Mouse (Mus musculus) erythroblast, embryonic 14.5 days (primary cell): ENCODE measurements at regions not wholly inside any gene's neighbourhood (a gene's known extent, or its start where the extent isn't known, plus 50 kb on each side); places are given as distances from the start of the nearest gene placed in this dataset.

Experiments used
- H3K27me3 ChIP-seq: 2 replicates; pipeline ENCODE4 v1.6.1; 2012; ENCODE audit warnings: inconsistent platforms; ENCODE audit not compliant: control insufficient read depth
- H3K36me3 ChIP-seq: 2 replicates; pipeline ENCODE4 v1.6.1; 2012; ENCODE audit warnings: mild to moderate bottlenecking, inconsistent platforms; ENCODE audit not compliant: control insufficient read depth
- H3K4me1 ChIP-seq: 2 replicates; pipeline ENCODE4 v1.6.1; 2012; ENCODE audit warnings: inconsistent platforms; ENCODE audit not compliant: control insufficient read depth
- H3K4me3 ChIP-seq: replicated peaks from 2 replicates; pipeline ENCODE3; 2012; ENCODE audit warnings: moderate library complexity, mild to moderate bottlenecking, inconsistent platforms
- H3K9me3 ChIP-seq: 2 replicates; pipeline ENCODE4 v1.6.1; 2012; ENCODE audit warnings: low read length, inconsistent platforms, mixed read lengths; ENCODE audit not compliant: control insufficient read depth
- GATA1 ChIP-seq: IDR thresholded peaks from 2 replicates; pipeline ENCODE4 v1.6.1; 2012; ENCODE audit warnings: low read length, inconsistent platforms, mixed read lengths
- TAL1 ChIP-seq: IDR thresholded peaks from 3 replicates; pipeline ENCODE4 v1.6.1; 2012; ENCODE audit warnings: low read length, inconsistent platforms, mixed read lengths

GRCm38 (mm10) chr10:17080818-17081217 is 642.2 kb upstream of the Cited2 start:
- Histone ChIP-seq H3K4me1 (no peaks in the 10 kb centered on the region), H3K27me3 (no peaks in the 10 kb centered on the region), H3K9me3 (no peaks in the 10 kb centered on the region), H3K36me3 (no peaks in the 10 kb centered on the region), H3K4me3 (no peak overlapping the region)
- TF ChIP-seq TAL1, result no peak
- no peak for TF ChIP-seq GATA1

- no peak for TF ChIP-seq GATA1
- TF ChIP-seq TAL1, result no peak
- H3K27me3 ChIP-seq, result no peaks in the 10 kb centered on the region
- no peak overlapping the region for H3K4me3 ChIP-seq
- no peaks in the 10 kb centered on the region for H3K9me3 ChIP-seq
- H3K36me3 ChIP-seq, result no peaks in the 10 kb centered on the region
- H3K4me1 ChIP-seq, result no peaks in the 10 kb centered on the region
These were observed 640.1 kb upstream of the Cited2 start for GRCm38 (mm10) chr10:17082926-17083325.

- H3K9me3 ChIP-seq, result no peaks in the 10 kb centered on the region
- H3K36me3 ChIP-seq, result no peaks in the 10 kb centered on the region
- TF ChIP-seq TAL1 (no peak), GATA1 (no peak)
- H3K4me3 ChIP-seq, result no peak overlapping the region
- H3K4me1 ChIP-seq, result no peaks in the 10 kb centered on the region
- H3K27me3 ChIP-seq, result no peaks in the 10 kb centered on the region
These were observed 621.0 kb upstream of the Cited2 start for GRCm38 (mm10) chr10:17102065-17102464.

- H3K36me3 ChIP-seq, result no peaks in the 10 kb centered on the region
- TF ChIP-seq TAL1 (no peak), GATA1 (no peak)
- no peak overlapping the region for H3K4me3 ChIP-seq
- no peaks in the 10 kb centered on the region for H3K4me1 ChIP-seq
- H3K9me3 ChIP-seq, result no peaks in the 10 kb centered on the region
- no peaks in the 10 kb centered on the region for H3K27me3 ChIP-seq
These were observed 619.6 kb upstream of the Cited2 start for GRCm38 (mm10) chr10:17103416-17103815.

GRCm38 (mm10) chr10:17106831-17107230 is 616.2 kb upstream of the Cited2 start:
- Histone ChIP-seq H3K4me1 (no peaks in the 10 kb centered on the region), H3K4me3 (no peak overlapping the region), H3K36me3 (no peaks in the 10 kb centered on the region), H3K9me3 (no peaks in the 10 kb centered on the region), H3K27me3 (no peaks in the 10 kb centered on the region)
- TF ChIP-seq GATA1 (no peak), TAL1 (no peak)

- no peaks in the 10 kb centered on the region for H3K27me3 ChIP-seq
- H3K36me3 ChIP-seq, result no peaks in the 10 kb centered on the region
- no peak for TF ChIP-seq TAL1
- no peak for TF ChIP-seq GATA1
- no peaks in the 10 kb centered on the region for H3K4me1 ChIP-seq
- no peaks in the 10 kb centered on the region for H3K9me3 ChIP-seq
- no peak overlapping the region for H3K4me3 ChIP-seq
These were observed 611.9 kb upstream of the Cited2 start for GRCm38 (mm10) chr10:17111071-17111470.

- no peaks in the 10 kb centered on the region for H3K36me3 ChIP-seq
- H3K9me3 ChIP-seq, result no peaks in the 10 kb centered on the region
- no peak overlapping the region for H3K4me3 ChIP-seq
- no peaks in the 10 kb centered on the region for H3K4me1 ChIP-seq
- TF ChIP-seq TAL1, result no peak
- TF ChIP-seq GATA1, result no peak
- H3K27me3 ChIP-seq, result no peaks in the 10 kb centered on the region
These were observed 608.2 kb upstream of the Cited2 start for GRCm38 (mm10) chr10:17114805-17115204.

- no peak for TF ChIP-seq TAL1
- TF ChIP-seq GATA1, result no peak
- H3K9me3 ChIP-seq, result no peaks in the 10 kb centered on the region
These were observed 593.4 kb upstream of the Cited2 start for GRCm38 (mm10) chr10:17129391-17130163.

GRCm38 (mm10) chr10:17130661-17131060 is 592.4 kb upstream of the Cited2 start:
- H3K4me3 ChIP-seq, result no peak overlapping the region

More at GRCm38 (mm10) chr10:17129391-17130163, 593.4 kb upstream of the Cited2 start:
- Histone ChIP-seq H3K4me3 (no peak overlapping the region), H3K36me3 (no peaks in the 10 kb centered on the region), H3K4me1 (no peaks in the 10 kb centered on the region), H3K27me3 (no peaks in the 10 kb centered on the region)

GRCm38 (mm10) chr10:17131763-17132162 is 591.3 kb upstream of the Cited2 start:
- no peaks in the 10 kb centered on the region for H3K4me1 ChIP-seq
- H3K36me3 ChIP-seq, result no peaks in the 10 kb centered on the region
- TF ChIP-seq TAL1, result no peak
- no peak for TF ChIP-seq GATA1
- no peak overlapping the region for H3K4me3 ChIP-seq
- no peaks in the 10 kb centered on the region for H3K27me3 ChIP-seq
- H3K9me3 ChIP-seq, result no peaks in the 10 kb centered on the region

More at GRCm38 (mm10) chr10:17130661-17131060, 592.4 kb upstream of the Cited2 start:
- Histone ChIP-seq H3K9me3 (no peaks in the 10 kb centered on the region), H3K4me1 (no peaks in the 10 kb centered on the region), H3K36me3 (no peaks in the 10 kb centered on the region), H3K27me3 (no peaks in the 10 kb centered on the region)
- no peak for TF ChIP-seq GATA1
- no peak for TF ChIP-seq TAL1
